Mouse (Mus musculus): Measurements from ENCODE around the gene Lsm6. TPM values are rescaled to one million over a fixed set of nuclear protein-coding genes. Genes with fewer than 3 reads are reported as not detected.

Gene Lsm6
- 217 and 223 TPM in 2 replicates for polyA plus RNA-seq (2015; fragmentation: Nextera tagmentation; extraction: Ambion mirVana)

GRCm38 (mm10) chr8:78820673-78821310 is at the start of gene Lsm6:
TSS of gene Lsm6 (minus strand) at chr8:78821140.
- 0 out of 2 replicates have a peak, but pooled peaks cover 2% of the 10 kb centered on the region for H3K36me3 ChIP-seq
- peak within 1 kb of the TSS; percentile 97 for H3K27ac ChIP-seq
- H3K9ac ChIP-seq, result peak within 1 kb of the TSS; percentile 71
- H3K4me2 ChIP-seq, result peak within 1 kb of the TSS; percentile 46
- H3K9me3 ChIP-seq, result no peaks in the 10 kb centered on the region
- under 1% methylated on average over 62 of the region's 70 CpGs for WGBS
- no peaks in the 10 kb centered on the region for H3K27me3 ChIP-seq
- H3K4me1 ChIP-seq, result peaks cover 18% of the 10 kb centered on the region; the same call in 1 of the 2 replicates
- peak within 1 kb of the TSS; percentile 77 for H3K4me3 ChIP-seq
- ATAC-seq (ENCODE audit: insufficient number of reproducible peaks, low FRiP score, low TSS enrichment, low read depth), result peak; percentile 84

GRCm38 (mm10) chr8:78867036-78867435 is 46.1 kb upstream of the Lsm6 start:
- H3K36me3 ChIP-seq, result no peaks in the 10 kb centered on the region
- no peak overlapping the region for H3K4me2 ChIP-seq
- WGBS, result 88% methylated on average over 2 of the region's 2 CpGs
- no peaks in the 10 kb centered on the region for H3K4me1 ChIP-seq
- no peak for ATAC-seq (ENCODE audit: insufficient number of reproducible peaks, low FRiP score, low TSS enrichment, low read depth)
- H3K27ac ChIP-seq, result no peak overlapping the region
- H3K9me3 ChIP-seq, result no peaks in the 10 kb centered on the region
- H3K9ac ChIP-seq, result no peak overlapping the region
- H3K4me3 ChIP-seq, result no peak overlapping the region
- no peaks in the 10 kb centered on the region for H3K27me3 ChIP-seq

- Histone ChIP-seq H3K4me3 (no peak overlapping the region), H3K4me1 (no peaks in the 10 kb centered on the region), H3K9me3 (no peaks in the 10 kb centered on the region), H3K9ac (no peak overlapping the region), H3K27ac (no peak overlapping the region), H3K4me2 (no peak overlapping the region), H3K36me3 (no peaks in the 10 kb centered on the region), H3K27me3 (no peaks in the 10 kb centered on the region)
- no peak for ATAC-seq (ENCODE audit: insufficient number of reproducible peaks, low FRiP score, low TSS enrichment, low read depth)
- WGBS, result 68% methylated on average over 1 of the region's 1 CpGs
Observed at GRCm38 (mm10) chr8:78863001-78863400, 42.1 kb upstream of the Lsm6 start.

- WGBS, result 53% methylated on average over 9 of the region's 9 CpGs
- no peak overlapping the region for H3K4me2 ChIP-seq
- no peak overlapping the region for H3K9ac ChIP-seq
- H3K9me3 ChIP-seq, result no peaks in the 10 kb centered on the region
- H3K4me3 ChIP-seq, result no peak overlapping the region
- no peak overlapping the region for H3K27ac ChIP-seq
- H3K27me3 ChIP-seq, result no peaks in the 10 kb centered on the region
- H3K4me1 ChIP-seq, result no peaks in the 10 kb centered on the region
- no peaks in the 10 kb centered on the region for H3K36me3 ChIP-seq
- no peak for ATAC-seq (ENCODE audit: insufficient number of reproducible peaks, low FRiP score, low TSS enrichment, low read depth)
Observed at GRCm38 (mm10) chr8:78862046-78862445, 41.1 kb upstream of the Lsm6 start.

GRCm38 (mm10) chr8:78860789-78861188 is 39.8 kb upstream of the Lsm6 start:
- WGBS, result 50% methylated on average over 5 of the region's 5 CpGs
- H3K4me3 ChIP-seq, result no peak overlapping the region

GRCm38 (mm10) chr8:78857421-78857820 is 36.5 kb upstream of the Lsm6 start:
- H3K27me3 ChIP-seq, result no peaks in the 10 kb centered on the region
- no peak overlapping the region for H3K4me2 ChIP-seq
- no peak overlapping the region for H3K27ac ChIP-seq
- WGBS, result 90% methylated on average over 7 of the region's 7 CpGs
- H3K9me3 ChIP-seq, result no peaks in the 10 kb centered on the region
- no peak for ATAC-seq (ENCODE audit: insufficient number of reproducible peaks, low FRiP score, low TSS enrichment, low read depth)
- no peaks in the 10 kb centered on the region for H3K36me3 ChIP-seq
- H3K4me3 ChIP-seq, result no peak overlapping the region
- H3K9ac ChIP-seq, result no peak overlapping the region
- no peaks in the 10 kb centered on the region for H3K4me1 ChIP-seq

More at GRCm38 (mm10) chr8:78860789-78861188, 39.8 kb upstream of the Lsm6 start:
- ATAC-seq (ENCODE audit: insufficient number of reproducible peaks, low FRiP score, low TSS enrichment, low read depth), result no peak
- Histone ChIP-seq H3K36me3 (no peaks in the 10 kb centered on the region), H3K27me3 (no peaks in the 10 kb centered on the region), H3K9me3 (no peaks in the 10 kb centered on the region), H3K9ac (no peak overlapping the region), H3K27ac (no peak overlapping the region), H3K4me1 (no peaks in the 10 kb centered on the region), H3K4me2 (no peak overlapping the region)

- Histone ChIP-seq H3K4me1 (no peaks in the 10 kb centered on the region), H3K27me3 (no peaks in the 10 kb centered on the region), H3K36me3 (no peaks in the 10 kb centered on the region), H3K27ac (no peak overlapping the region), H3K9ac (no peak overlapping the region), H3K4me2 (no peak overlapping the region), H3K4me3 (no peak overlapping the region), H3K9me3 (no peaks in the 10 kb centered on the region)
- ATAC-seq (ENCODE audit: insufficient number of reproducible peaks, low FRiP score, low TSS enrichment, low read depth), result no peak
- WGBS, result 87% methylated on average over 4 of the region's 4 CpGs
Observed at GRCm38 (mm10) chr8:78852279-78852678, 31.3 kb upstream of the Lsm6 start.

- no peak for ATAC-seq (ENCODE audit: insufficient number of reproducible peaks, low FRiP score, low TSS enrichment, low read depth)
- WGBS, result 43% methylated on average over 3 of the region's 3 CpGs
- no peaks in the 10 kb centered on the region for H3K27me3 ChIP-seq
- no peaks in the 10 kb centered on the region for H3K4me1 ChIP-seq
- no peaks in the 10 kb centered on the region for H3K36me3 ChIP-seq
- H3K9me3 ChIP-seq, result no peaks in the 10 kb centered on the region
- no peak overlapping the region for H3K27ac ChIP-seq
- H3K9ac ChIP-seq, result no peak overlapping the region
- H3K4me2 ChIP-seq, result no peak overlapping the region
- H3K4me3 ChIP-seq, result no peak overlapping the region
Observed at GRCm38 (mm10) chr8:78847240-78847639, 26.3 kb upstream of the Lsm6 start.

GRCm38 (mm10) chr8:78844559-78844958 is 23.6 kb upstream of the Lsm6 start:
- no peak for ATAC-seq (ENCODE audit: insufficient number of reproducible peaks, low FRiP score, low TSS enrichment, low read depth)
- Histone ChIP-seq H3K4me1 (no peaks in the 10 kb centered on the region), H3K9me3 (no peaks in the 10 kb centered on the region), H3K27ac (no peak overlapping the region), H3K4me3 (no peak overlapping the region), H3K27me3 (no peaks in the 10 kb centered on the region), H3K36me3 (no peaks in the 10 kb centered on the region), H3K9ac (no peak overlapping the region), H3K4me2 (no peak overlapping the region)
- WGBS, result 82% methylated on average over 5 of the region's 5 CpGs

GRCm38 (mm10) chr8:78838656-78839413 is 17.9 kb upstream of the Lsm6 start:
- no peak overlapping the region for H3K4me2 ChIP-seq
- H3K4me3 ChIP-seq, result no peak overlapping the region
- WGBS, result 67% methylated on average over 7 of the region's 7 CpGs
- peaks cover 2% of the 10 kb centered on the region; the same call in 1 of the 2 replicates for H3K4me1 ChIP-seq
- no peak overlapping the region for H3K27ac ChIP-seq
- no peaks in the 10 kb centered on the region for H3K9me3 ChIP-seq
- no peaks in the 10 kb centered on the region for H3K36me3 ChIP-seq
- H3K9ac ChIP-seq, result no peak overlapping the region
- no peak for ATAC-seq (ENCODE audit: insufficient number of reproducible peaks, low FRiP score, low TSS enrichment, low read depth)
- no peaks in the 10 kb centered on the region for H3K27me3 ChIP-seq

GRCm38 (mm10) chr8:78836091-78836490 is 15.2 kb upstream of the Lsm6 start:
- H3K4me3 ChIP-seq, result no peak overlapping the region
- H3K27me3 ChIP-seq, result no peaks in the 10 kb centered on the region
- H3K9ac ChIP-seq, result no peak overlapping the region
- no peaks in the 10 kb centered on the region for H3K9me3 ChIP-seq
- no peak overlapping the region for H3K27ac ChIP-seq
- H3K36me3 ChIP-seq, result no peaks in the 10 kb centered on the region
- WGBS, result 95% methylated on average over 6 of the region's 6 CpGs
- ATAC-seq (ENCODE audit: insufficient number of reproducible peaks, low FRiP score, low TSS enrichment, low read depth), result no peak
- H3K4me1 ChIP-seq, result peaks cover 2% of the 10 kb centered on the region; the same call in 1 of the 2 replicates
- no peak overlapping the region for H3K4me2 ChIP-seq

GRCm38 (mm10) chr8:78828414-78828813 is 7.5 kb upstream of the Lsm6 start:
- Histone ChIP-seq H3K4me2 (no peak overlapping the region), H3K27me3 (no peaks in the 10 kb centered on the region), H3K4me1 (no peaks in the 10 kb centered on the region), H3K9me3 (no peaks in the 10 kb centered on the region), H3K4me3 (no peak overlapping the region), H3K36me3 (no peaks in the 10 kb centered on the region), H3K9ac (no peak overlapping the region), H3K27ac (no peak overlapping the region)
- 38% methylated on average over 11 of the region's 11 CpGs for WGBS
- ATAC-seq (ENCODE audit: insufficient number of reproducible peaks, low FRiP score, low TSS enrichment, low read depth), result no peak
